Mouse (Mus musculus) induced T-regulatory cell, adult 2 months (primary cell): ENCODE measurements at regions not wholly inside any gene's neighbourhood (a gene's known extent, or its start where the extent isn't known, plus 50 kb on each side); places are given as distances from the start of the nearest gene placed in this dataset.

Source experiments
- DNase-seq: peaks from one replicate; pipeline ENCODE4 v3.0.0-alpha.2; 2012; ENCODE audit warnings: low read depth

DNA sequence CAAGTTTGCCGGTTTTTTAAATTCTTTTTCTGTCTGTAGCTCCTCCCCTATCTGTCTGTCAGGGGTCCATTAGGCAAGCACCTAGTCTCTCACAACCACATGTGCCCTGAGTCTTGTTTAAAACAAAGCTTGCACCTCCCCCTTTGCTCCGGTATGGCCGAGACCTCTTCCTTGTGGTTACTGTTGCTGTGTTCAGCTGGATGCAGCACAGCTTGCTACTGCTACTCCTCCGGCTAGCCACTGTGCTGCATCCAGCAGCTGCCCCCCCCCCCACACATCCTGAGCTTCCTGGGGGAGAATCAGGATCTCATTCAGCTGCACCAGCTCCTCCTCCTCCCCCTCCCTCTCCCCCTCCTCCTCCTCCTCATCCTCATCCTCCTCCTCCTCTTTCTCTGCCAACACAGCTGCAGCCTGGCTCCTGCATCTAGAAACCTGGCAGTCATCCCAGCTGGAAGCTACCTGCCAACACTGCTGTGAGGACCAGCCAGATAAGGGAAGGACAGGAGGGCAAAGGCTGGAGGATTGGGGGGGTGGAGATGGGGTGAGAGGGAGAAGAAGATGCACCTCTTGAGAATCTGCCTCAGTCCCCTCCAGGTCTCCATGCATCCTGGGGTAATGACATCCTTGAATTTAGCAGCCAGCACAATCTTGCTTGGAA, 114.8 kb upstream of the Tmem260 start:
- DNase-seq, result no peak

DNA sequence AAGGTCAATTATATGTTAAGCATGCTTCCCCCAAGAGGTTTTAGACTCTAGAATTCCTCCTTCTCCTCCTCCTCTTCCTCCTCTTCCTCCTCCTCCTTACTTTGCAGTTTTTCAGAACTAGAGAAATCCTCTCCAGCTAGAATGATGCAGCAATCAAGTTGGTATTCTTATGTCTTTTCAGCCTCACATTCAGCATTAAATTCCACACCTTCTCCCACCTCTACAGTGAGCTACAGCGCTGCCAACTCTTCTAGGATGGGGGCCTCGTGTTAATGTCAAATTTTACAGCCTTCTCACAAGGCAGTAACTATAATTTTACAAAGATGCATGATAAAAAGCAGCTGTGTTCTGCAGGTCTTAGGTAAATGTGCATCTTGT, 114.3 kb upstream of the Tmem260 start:
- DNase-seq, result no peak

DNA sequence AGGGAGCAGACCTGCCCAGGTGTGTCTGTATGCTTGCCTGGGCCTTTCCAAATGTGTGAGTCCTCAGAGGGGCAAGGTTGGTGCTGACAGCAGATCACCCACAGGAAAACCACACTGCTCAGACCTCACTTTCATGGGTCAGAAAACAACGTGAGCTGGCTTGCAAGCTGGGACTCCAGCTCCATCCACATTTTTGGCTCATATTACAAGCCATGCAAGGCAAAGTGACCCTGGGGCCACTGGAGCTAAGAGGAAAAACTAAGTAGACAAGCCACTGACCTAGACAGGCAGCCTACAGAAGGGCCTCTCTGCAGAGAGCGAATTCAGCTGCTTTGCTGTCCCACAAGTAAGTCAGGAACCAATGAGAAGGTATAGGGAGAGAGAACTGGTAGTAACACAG, 113.7 kb upstream of the Tmem260 start:
- no peak for DNase-seq

DNA sequence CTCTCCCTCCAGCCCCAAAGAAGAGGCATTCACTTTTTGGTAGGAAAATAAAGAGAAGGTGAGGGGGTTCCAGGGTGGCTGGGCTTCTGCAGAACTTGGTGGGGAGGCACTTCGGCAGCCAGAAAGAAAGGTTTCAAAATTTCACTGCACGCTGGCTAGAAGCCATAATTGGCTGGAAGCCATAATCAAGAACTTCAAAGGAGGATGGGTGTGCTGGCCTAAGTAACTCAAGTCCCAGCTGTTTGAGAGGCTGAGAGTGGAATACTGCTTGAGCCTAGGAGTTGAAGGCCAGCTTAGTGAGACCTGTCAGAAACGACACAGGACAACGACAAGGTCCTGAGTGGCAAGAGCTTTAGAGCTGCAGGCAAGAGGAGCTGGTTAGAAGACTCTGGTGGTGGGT, 113.3 kb upstream of the Tmem260 start:
- DNase-seq, result no peak

DNA sequence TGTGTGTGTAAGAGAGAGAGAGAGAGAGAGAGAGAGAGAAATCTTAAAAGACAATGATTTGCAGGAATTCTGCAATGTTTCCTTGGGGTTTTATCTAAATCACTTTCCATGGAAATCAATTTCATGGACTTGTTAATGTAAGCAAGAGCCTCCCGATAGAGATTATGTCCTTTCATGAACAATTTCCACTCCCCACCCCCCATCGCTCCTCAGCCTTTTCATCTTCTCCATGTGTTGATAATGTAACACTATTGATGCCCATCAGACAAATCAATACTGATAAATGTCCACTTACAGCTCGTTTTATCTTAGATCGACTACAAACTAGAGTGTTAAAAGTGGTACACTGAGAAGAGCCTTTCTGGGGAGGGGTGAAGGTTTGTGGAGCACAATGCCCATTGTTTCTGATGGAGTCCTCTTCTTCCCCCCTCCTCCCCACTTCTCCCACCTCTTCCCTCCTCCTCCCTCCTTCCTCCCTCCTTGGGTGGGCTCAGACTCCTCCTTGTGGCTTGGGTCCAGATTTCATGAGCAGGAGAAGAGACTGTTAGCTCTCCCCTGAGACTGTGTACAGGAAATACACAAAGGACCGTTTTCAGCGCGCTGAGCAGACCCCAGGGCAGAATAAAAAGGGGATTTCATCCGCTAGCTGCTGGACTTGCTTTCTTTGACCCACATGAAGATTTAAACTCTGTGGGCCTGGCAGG, 111.7 kb upstream of the Tmem260 start:
- DNase-seq, result no peak

DNA sequence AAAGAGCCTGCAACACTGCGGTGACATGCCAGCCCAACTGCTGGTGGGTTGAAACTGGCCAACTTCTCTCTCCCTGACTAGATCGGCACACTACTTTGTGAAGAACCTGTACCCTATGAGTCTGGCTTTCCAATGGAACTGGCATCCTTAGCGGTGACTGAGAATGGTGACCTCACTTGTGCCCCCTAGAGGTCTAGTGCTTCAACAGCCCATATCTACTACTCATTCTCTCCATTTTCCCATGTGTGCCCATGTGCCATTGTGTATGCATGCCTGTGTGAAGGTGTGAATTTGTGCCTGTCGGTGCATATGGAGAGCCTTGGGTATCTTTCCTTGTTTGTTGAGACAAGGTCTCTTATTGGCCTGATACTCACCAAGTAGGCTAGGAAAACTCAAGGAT, 106.5 kb upstream of the Tmem260 start:
- peak; percentile 1 for DNase-seq

DNA sequence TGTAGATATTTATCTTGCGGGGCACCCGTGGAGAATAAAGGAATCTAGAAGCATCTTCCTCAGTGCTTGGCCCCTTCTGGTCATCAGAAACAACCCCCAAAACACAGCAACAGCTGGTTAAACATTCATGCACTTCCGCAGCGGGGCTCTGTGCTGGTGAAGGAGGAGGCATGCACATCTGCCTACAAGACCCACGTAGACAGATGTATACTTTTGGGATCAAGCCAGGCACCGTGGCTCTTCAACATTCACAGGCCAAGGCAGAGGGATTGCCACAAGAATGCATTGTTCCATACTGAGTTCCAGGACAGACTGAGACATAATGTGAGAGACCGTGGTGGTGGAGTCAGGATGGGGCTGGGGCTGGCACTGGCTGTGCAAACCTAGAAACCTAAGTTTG, 103.0 kb upstream of the Tmem260 start:
- DNase-seq, result no peak

DNA sequence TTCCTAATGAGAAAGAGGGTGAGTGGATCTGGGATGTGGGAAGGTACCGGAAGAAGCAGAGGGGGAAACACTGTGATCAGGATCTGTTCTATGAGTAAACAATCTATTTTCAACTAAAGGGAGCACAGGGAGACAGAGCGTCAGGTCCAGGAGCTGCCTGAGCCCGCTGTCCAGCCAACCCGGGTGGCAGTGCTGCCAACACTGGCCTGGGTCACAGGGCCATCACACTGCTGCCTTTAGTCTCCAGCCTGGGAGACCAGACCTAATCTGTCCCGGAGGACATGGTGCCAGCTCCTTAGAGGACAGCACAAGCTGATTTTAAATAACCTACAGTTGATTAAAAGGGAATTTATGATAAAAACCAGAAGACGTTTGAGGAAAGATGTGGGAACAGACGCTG, 100.0 kb upstream of the Tmem260 start:
- DNase-seq, result no peak

DNA sequence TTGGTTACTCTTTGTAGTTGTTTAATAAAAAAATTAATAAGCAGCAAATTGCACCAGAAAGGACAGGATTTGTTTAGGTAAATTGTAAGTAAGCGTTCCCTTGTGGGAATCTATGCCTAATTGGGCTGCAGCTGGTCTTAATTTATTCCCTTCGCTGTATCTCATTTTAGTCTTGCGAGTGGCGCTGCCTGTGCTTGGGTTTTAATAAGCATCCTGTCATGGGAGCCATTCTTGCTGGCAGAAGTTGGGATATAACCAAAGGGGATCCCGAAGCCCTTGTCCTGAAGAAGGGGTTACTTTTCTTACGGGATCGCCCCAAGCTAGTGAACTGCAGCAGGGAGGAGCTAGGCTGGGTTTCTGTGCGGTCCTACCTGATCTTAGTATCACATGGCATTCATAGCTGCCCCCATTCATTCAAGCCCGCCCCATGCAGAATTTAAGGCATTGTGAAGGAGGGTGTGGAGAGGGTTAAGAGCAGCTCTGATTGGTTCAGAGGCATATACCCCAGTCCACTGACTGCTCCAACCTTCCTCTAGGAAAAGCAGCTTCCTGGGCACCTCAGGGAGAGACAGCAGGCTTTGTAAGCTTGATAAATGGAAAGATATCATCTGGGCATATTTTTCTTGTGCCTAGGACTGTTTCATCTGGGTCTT, 96.4 kb upstream of the Tmem260 start:
- DNase-seq, result no peak

DNA sequence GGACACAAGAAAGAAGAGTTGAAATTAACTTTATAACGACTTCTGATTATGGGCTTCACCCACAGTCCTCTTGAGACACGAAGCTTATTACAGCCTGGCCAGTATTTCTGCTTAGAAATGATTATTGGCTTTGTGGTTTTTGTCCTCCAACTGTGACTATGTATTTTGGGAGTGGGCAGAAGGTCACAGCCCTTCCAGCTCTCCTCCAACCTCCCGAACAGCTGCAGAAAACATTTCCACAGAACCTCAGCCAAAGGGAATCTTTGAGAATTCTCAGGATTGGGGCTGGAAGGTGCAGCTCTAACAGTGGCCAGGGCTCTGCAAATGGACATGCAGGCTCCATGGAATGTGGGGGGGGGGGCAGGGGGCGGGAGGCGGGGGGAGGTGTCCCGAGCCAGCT, 94.3 kb upstream of the Tmem260 start:
- no peak for DNase-seq

DNA sequence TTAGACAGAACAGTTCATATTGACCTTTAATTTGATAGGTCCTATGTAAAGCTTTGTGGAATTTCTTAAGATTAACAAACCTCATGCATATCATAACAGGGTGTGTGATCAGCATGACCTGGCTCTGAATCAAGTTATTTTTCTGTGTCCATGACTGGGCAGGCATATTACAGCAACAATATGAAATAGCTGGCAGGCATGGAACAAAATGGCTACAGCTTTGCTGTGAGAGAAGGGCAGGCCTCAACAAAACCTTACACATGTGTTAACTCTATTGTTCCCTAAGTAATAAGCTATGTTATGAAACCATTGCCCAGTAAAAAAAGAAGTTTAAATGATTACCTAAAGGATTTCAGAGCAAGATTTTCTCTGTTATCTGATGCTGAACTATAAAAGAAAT, 93.1 kb upstream of the Tmem260 start:
- DNase-seq, result no peak

DNA sequence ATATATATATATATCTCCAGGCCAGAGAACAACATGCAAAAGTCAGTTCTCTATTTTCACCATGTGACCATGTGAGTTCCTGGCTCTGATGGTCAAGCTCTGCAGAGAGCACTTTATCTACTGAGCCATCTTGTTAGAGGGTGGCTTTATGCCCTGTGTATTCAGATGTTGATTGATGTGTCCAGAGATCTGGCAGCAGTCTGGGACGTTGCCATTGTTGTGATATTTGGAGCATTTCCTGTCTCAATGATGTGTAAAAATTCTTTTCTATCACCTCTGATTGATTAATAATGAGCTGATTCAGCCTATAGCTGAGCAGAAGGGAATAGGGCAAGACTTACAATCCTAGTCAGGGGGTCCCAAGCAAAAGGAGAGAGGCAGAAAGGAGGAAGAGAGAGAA, 91.7 kb upstream of the Tmem260 start:
- no peak for DNase-seq

DNA sequence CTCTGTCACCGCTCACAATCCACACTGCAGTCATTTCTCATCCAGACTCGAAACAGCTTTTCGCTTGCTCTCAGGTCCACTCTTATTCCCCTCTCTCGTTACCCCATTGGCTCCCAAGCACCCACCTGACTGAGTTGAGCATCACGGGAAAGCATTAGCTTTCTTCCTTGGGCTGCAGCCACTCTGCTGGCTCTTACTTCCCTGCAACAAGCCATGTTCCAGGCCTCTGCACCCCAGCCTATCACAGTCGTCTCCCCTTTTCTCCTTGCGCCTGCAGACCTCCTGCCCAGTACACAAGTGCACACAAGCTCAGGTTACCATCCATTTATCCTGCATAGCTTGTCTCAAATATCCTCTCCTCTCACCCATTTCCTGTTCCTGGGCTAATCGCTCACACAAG, 88.5 kb upstream of the Tmem260 start:
- no peak for DNase-seq

DNA sequence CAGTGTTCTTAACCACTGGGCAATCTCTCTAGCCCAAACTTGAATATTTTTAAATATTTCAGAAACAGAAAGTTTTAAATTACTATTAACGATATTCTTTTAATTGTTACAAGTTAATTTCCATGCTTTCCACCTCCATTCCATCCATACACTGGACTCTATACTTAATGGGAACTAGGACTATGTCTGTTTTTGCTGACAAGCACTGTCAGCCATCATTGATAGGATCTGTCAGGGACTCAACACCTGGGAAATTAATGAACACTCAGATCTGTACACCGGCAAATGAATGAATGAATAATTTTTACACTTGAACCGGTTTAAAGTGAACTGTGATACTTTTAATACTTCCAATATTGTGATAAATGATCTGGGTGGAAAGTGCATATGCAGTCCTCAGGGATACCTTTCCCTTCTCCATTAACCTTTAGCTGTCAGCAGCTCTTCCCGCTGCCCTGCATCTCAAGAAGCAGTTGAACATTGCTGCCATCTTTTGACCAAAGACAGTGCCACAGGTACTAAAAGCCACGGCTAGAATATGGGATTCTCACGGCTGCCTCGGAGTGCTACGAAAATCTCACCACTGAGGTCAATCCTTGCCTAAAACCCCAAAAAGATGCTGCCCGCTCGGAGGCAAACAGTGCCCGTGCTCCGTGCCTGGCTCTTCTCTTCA, 87.3 kb upstream of the Tmem260 start:
- DNase-seq, result no peak

DNA sequence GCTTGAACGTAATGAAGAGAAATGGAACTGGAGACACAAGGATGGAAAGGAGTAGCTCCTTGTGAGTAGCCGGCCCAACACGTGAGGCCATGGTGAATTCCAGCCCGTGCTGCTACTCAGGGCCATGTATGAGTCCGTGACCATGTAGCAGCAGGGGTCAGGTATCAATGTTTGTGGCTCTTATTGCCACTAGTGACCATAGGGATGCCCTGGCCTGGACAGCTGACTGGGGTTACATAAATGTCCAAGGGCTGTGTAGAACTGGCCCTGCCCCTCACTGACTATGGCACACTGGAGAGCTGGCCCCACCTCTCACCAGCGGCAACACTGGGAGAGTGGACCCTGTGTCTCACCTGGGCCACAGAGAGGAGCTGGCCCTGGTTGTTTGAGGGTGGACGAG, 84.1 kb upstream of the Tmem260 start:
- DNase-seq, result no peak

DNA sequence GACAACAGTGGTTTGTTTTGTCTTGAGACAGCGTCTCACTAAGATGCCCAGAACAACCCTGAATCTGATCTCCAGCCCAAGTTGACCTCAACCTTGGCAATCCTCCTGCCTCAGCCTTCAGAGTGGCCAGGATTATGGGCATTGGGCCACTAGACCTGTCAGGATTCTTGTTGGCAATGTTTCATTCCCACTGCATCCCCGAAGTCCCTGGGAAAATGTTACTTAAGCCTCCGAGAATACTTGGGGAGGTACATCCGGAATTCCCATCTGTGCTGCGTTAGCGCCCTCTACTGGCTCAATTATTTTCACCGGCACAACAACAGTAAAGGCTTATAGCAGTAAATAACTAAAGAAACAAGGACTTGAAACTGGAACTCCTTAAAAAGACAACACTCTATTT, 78.9 kb upstream of the Tmem260 start:
- peak; percentile 65 for DNase-seq

DNA sequence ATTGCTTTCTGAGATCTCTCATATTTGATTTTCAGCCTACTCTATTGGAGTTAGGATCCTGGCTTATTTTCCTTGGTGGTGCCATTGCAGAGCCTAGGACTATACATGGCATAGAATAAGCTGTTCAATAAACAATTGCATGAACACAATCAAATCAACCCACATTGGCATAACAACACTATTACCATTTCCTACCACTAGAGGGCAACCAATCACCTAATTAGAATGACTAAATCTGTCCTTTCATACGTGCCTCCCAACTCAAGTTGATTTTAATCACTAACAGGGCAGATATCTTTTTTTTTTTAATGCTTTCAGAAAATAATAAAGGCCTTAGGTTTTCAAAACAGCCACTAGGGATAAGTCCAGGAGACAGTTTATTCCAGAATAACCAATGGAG, 75.6 kb upstream of the Tmem260 start:
- peak; percentile 79 for DNase-seq

DNA sequence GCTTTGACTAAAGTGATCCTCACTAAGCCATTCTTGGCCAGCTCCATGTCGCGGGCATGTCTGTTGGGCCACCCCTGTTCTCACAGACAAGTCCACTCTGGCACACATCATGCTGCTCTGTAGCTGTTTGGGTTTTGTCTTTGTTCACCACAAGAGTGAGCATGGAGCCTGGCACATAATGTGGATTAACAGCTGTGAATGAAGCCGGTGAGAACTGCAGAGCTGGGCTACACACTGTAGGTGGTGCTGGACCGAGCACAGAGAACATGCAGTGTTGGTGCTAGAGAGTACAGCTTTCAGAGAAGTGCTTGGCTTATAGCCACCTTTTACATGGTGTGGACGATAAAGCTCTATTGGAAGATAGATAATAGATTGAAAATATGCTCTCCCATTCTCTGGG, 74.2 kb upstream of the Tmem260 start:
- DNase-seq, result no peak

DNA sequence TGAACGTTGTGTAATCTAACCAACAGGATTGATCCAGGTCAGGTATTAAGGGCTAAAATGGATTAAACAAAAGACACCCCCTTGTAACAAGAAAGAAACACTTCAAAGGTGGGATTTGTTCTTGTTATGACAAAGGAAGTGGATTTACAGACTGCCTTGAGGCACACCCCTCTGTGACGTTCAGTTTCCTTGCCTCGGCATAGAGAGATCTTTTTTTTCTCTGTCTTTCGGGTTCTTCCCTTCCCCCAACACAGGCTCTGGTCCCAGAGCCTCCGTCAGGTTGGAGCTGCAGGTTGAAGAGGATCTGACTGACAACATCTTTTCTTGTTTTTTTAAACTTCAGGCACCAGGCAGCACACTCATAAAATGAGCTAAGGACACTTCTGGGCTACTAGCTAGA, 69.8 kb upstream of the Tmem260 start:
- peak; percentile 26 for DNase-seq
